Mouse (Mus musculus) large intestine, adult 2 months (tissue): ENCODE measurements around the gene Cavin1. TPM values are rescaled to one million over a fixed set of nuclear protein-coding genes. Genes with fewer than 3 reads are reported as not detected.
A peak's percentile ranks its signal among the peaks of the same experiment; 100 is the strongest.
"Not testable (repeated sequence)": the region's sequence is repeated elsewhere in the genome, so short reads cannot be mapped to it uniquely, and the experiment has no call there.

ENCODE experiments used
- DNase-seq: peaks from one replicate; pipeline ENCODE4 v3.0.0-alpha.2; 2012; ENCODE audit warnings: low read depth, low spot score
- WGBS: fragments of 180-500 bp; shearing (Covaris S2); methylation state at CpG from one replicate; pipeline ENCODE4 v1.1.7; 2018; 5-methylcytosine and 5-hydroxymethylcytosine counted together
- polyA plus RNA-seq: library from polyadenylated mRNA; depleted of rRNA; stranded (reverse); fragments of >200 nt; gene quantifications from 2 replicates; pipeline ENCODE4 v1.2.3, GENCODE M21; 2012; rRNA removed

The Cavin1 gene
- polyA plus RNA-seq: 33.4 and 36.4 TPM in 2 replicates

- no peak for DNase-seq
- 5% methylated on average over 20 of the region's 20 CpGs for WGBS
Observed at GRCm38 (mm10) chr11:100970557-100970937, at the start of gene Cavin1. Cavin1 (minus strand) TSS chr11:100970887.

- 84% methylated on average over 6 of the region's 6 CpGs for WGBS
- DNase-seq: no peak
Observed at GRCm38 (mm10) chr11:101011641-101012040, 41.0 kb upstream of the Cavin1 start.

- DNase-seq: no peak
- 3% methylated on average over 29 of the region's 29 CpGs for whole genome bisulfite sequencing
Observed at GRCm38 (mm10) chr11:101009888-101010784, 39.4 kb upstream of the Cavin1 start.

- WGBS: 1% methylated on average over 44 of the region's 44 CpGs
- peak; percentile 88 for DNase-seq
Observed at GRCm38 (mm10) chr11:101009046-101009887, 38.6 kb upstream of the Cavin1 start, which contains the start of gene Atp6v0a1. Atp6v0a1 (plus strand) TSS chr11:101009452.

GRCm38 (mm10) chr11:101008206-101009045, 37.7 kb upstream of the Cavin1 start:
- whole genome bisulfite sequencing: 15% methylated on average over 14 of the region's 14 CpGs
- peak; percentile 54 for DNase-seq

GRCm38 (mm10) chr11:101003025-101003685, 32.5 kb upstream of the Cavin1 start:
- no peak for DNase-seq
- WGBS: 36% methylated on average over 3 of the region's 3 CpGs

- 68% methylated on average over 6 of the region's 6 CpGs for WGBS
- DNase-seq: not testable (repeated sequence)
Observed at GRCm38 (mm10) chr11:101001875-101002552, 31.3 kb upstream of the Cavin1 start.

- WGBS: 67% methylated on average over 3 of the region's 3 CpGs
- no peak for DNase-seq
Observed at GRCm38 (mm10) chr11:100999254-100999653, 28.6 kb upstream of the Cavin1 start.

GRCm38 (mm10) chr11:100998836-100999235, 28.1 kb upstream of the Cavin1 start:
- DNase-seq: no peak
- 87% methylated on average over 2 of the region's 2 CpGs for WGBS

- no peak for DNase-seq
- 82% methylated on average over 4 of the region's 4 CpGs for WGBS
Observed at GRCm38 (mm10) chr11:100996501-100996900, 25.8 kb upstream of the Cavin1 start.

- no peak for DNase-seq
- 66% methylated on average over 5 of the region's 5 CpGs for WGBS
Observed at GRCm38 (mm10) chr11:100994655-100995054, 24.0 kb upstream of the Cavin1 start.

- no peak for DNase-seq
- WGBS: 65% methylated on average over 9 of the region's 9 CpGs
Observed at GRCm38 (mm10) chr11:100994233-100994632, 23.5 kb upstream of the Cavin1 start.

GRCm38 (mm10) chr11:100993437-100993836, 22.8 kb upstream of the Cavin1 start:
- 37% methylated on average over 2 of the region's 2 CpGs for whole genome bisulfite sequencing
- no peak for DNase-seq

- 55% methylated on average over 6 of the region's 6 CpGs for WGBS
- no peak for DNase-seq
Observed at GRCm38 (mm10) chr11:100991027-100991534, 20.4 kb upstream of the Cavin1 start.

- DNase-seq: no peak
- WGBS: 51% methylated on average over 2 of the region's 2 CpGs
Observed at GRCm38 (mm10) chr11:100989666-100990065, 19.0 kb upstream of the Cavin1 start.

- WGBS: 71% methylated on average over 3 of the region's 3 CpGs
- DNase-seq: no peak
Observed at GRCm38 (mm10) chr11:100988674-100989073, 18.0 kb upstream of the Cavin1 start.

- no peak for DNase-seq
- 67% methylated on average over 3 of the region's 3 CpGs for WGBS
Observed at GRCm38 (mm10) chr11:100985607-100986006, 14.9 kb upstream of the Cavin1 start.

GRCm38 (mm10) chr11:100983778-100984131, 13.1 kb upstream of the Cavin1 start:
- WGBS: 67% methylated on average over 7 of the region's 7 CpGs
- no peak for DNase-seq
